8 mouse cellular contexts compared by ENCODE assay signal in the genomic region with DNA sequence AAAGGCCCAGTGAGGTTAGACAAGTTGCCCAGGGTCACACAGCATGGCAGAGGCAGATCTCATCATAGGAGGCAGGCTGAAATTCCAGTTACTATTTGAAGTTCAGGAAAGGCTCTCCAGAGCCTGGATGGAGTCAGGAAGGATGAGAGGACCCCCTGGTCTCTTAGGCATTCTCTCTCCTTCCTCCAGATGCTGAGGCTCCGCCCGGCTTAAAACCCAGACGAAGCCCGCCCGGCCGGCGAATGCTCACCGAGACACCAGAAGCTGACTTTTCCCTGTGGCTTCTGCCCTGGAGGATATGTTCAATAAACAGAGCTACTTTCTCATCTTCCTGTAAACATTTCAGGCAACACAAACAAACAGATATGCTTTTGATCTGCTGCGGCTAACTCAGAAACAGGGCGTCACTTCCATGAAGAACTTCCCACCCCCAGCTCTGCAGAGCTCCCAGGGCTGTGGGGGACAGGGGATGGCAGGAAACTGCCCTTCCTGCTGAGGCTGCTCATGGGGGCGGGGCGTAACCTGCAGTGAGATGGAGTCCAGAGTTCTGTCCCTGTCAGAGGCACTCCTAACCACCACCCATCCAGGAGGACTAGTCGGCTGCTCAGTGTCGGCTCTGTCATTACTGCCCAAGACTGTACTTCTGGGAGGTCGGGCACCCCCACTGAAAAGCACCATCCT. TPM values are rescaled to one million over a fixed set of nuclear protein-coding genes. Genes with fewer than 3 reads are reported as not detected.
A peak's percentile ranks its signal among the peaks of the same experiment; 100 is the strongest.
DNase-seq lines count a peak whose midpoint lies in the region; ATAC-seq lines count a peak whose summit lies in the region.

No protein-coding gene starts in this region.

- H3K27ac ChIP-seq in embryonic facial prominence, embryonic 15.5 days (replicated peaks), result peak overlapping the region; percentile 55
- peak overlapping the region; percentile 78 for H3K27ac ChIP-seq in hindbrain, embryonic 10.5 days
- no peak overlapping the region; the same call in 1 of the 2 replicates for H3K27ac ChIP-seq in limb, embryonic 13.5 days
- peak overlapping the region; percentile 49; the same call in 1 of the 2 replicates for H3K27ac ChIP-seq in stomach, embryonic 14.5 days (ENCODE audit: low read length)

- H3K4me1 ChIP-seq in embryonic facial prominence, embryonic 15.5 days, result peaks cover 47% of the 10 kb centered on the region
- H3K4me1 ChIP-seq in hindbrain, embryonic 10.5 days (replicated peaks), result peaks cover 92% of the 10 kb centered on the region
- peaks cover 51% of the 10 kb centered on the region for H3K4me1 ChIP-seq in limb, embryonic 13.5 days
- peaks cover 34% of the 10 kb centered on the region for H3K4me1 ChIP-seq in stomach, embryonic 14.5 days (ENCODE audit: control insufficient read depth, insufficient read depth, low read length)

- H3K4me3 ChIP-seq in embryonic facial prominence, embryonic 15.5 days (replicated peaks), result no peak overlapping the region
- no peak overlapping the region for H3K4me3 ChIP-seq in hindbrain, embryonic 10.5 days
- H3K4me3 ChIP-seq in limb, embryonic 13.5 days, result no peak overlapping the region
- H3K4me3 ChIP-seq in stomach, embryonic 14.5 days (ENCODE audit: low read depth, low read length), result no peak overlapping the region

- ATAC-seq in embryonic facial prominence, embryonic 15.5 days (ENCODE audit: insufficient number of reproducible peaks, low FRiP score, low TSS enrichment, low read depth), result no peak
- no peak for ATAC-seq in limb, embryonic 13.5 days (ENCODE audit: low FRiP score, low read depth)
- ATAC-seq in stomach, embryonic 14.5 days (ENCODE audit: insufficient number of reproducible peaks, insufficient read depth, low FRiP score, low read depth), result no peak; the same call in 1 of the 2 replicates
- no peak for ATAC-seq in cerebellum, adult (ENCODE audit: insufficient number of reproducible peaks, low FRiP score, low TSS enrichment)

- H3K27me3 ChIP-seq in embryonic facial prominence, embryonic 15.5 days, result no peaks in the 10 kb centered on the region
- H3K27me3 ChIP-seq in hindbrain, embryonic 10.5 days (ENCODE audit: insufficient read depth, poor library complexity, severe bottlenecking), result peaks cover 30% of the 10 kb centered on the region
- H3K27me3 ChIP-seq in limb, embryonic 13.5 days, result peaks cover 23% of the 10 kb centered on the region
- H3K27me3 ChIP-seq in stomach, embryonic 14.5 days (ENCODE audit: control insufficient read depth, insufficient read depth, low read length), result no peaks in the 10 kb centered on the region

- H3K36me3 ChIP-seq in embryonic facial prominence, embryonic 15.5 days, result no peaks in the 10 kb centered on the region
- H3K36me3 ChIP-seq in hindbrain, embryonic 10.5 days, result no peaks in the 10 kb centered on the region
- H3K36me3 ChIP-seq in limb, embryonic 13.5 days, result no peaks in the 10 kb centered on the region
- no peaks in the 10 kb centered on the region for H3K36me3 ChIP-seq in stomach, embryonic 14.5 days (ENCODE audit: control insufficient read depth, insufficient read depth, low read length)

- H3K4me2 ChIP-seq in embryonic facial prominence, embryonic 15.5 days (replicated peaks), result no peak overlapping the region; the same call in 1 of the 2 replicates
- 0 out of 2 replicates have a peak overlapping the region, but pooled peaks have one; percentile 7 for H3K4me2 ChIP-seq in limb, embryonic 13.5 days (replicated peaks)
- no peak overlapping the region for H3K4me2 ChIP-seq in stomach, embryonic 14.5 days (replicated peaks; ENCODE audit: low read depth, low read length)

- peak overlapping the region; percentile 2; the same call in 1 of the 2 replicates for H3K9ac ChIP-seq in embryonic facial prominence, embryonic 15.5 days
- H3K9ac ChIP-seq in limb, embryonic 13.5 days, result no peak overlapping the region
- no peak overlapping the region for H3K9ac ChIP-seq in stomach, embryonic 14.5 days (replicated peaks; ENCODE audit: low read depth, low read length)

- peak; percentile 43 for DNase-seq in gastrocnemius, adult 18-20 months (ENCODE audit: low spot score)
- DNase-seq in gastrocnemius, adult 8-10 months (ENCODE audit: low spot score in 2 of 2), result no peak
- no peak for DNase-seq in hindbrain, embryonic 10.5 days (ENCODE audit: low spot score)
- no peak for DNase-seq in left cerebral cortex, adult 18-20 months (ENCODE audit: low spot score in 2 of 2)

- no peaks in the 10 kb centered on the region for H3K9me3 ChIP-seq in embryonic facial prominence, embryonic 15.5 days (replicated peaks)
- no peaks in the 10 kb centered on the region for H3K9me3 ChIP-seq in hindbrain, embryonic 10.5 days
- H3K9me3 ChIP-seq in limb, embryonic 13.5 days, result no peaks in the 10 kb centered on the region
- H3K9me3 ChIP-seq in stomach, embryonic 14.5 days (ENCODE audit: control insufficient read depth, low read depth, low read length), result no peaks in the 10 kb centered on the region

- WGBS in embryonic facial prominence, embryonic 15.5 days, result 20% methylated on average over 15 of the region's 15 CpGs
- WGBS in hindbrain, embryonic 10.5 days, result 19% methylated on average over 15 of the region's 15 CpGs
- 14% methylated on average over 15 of the region's 15 CpGs for WGBS in limb, embryonic 13.5 days
- WGBS in stomach, embryonic 14.5 days, result 27% methylated on average over 15 of the region's 15 CpGs

RNA-seq across cellular contexts. Expression of gene Coro2b, which starts 13.9 kb away (rescaled TPM):
- 1 to 10 TPM; 5.7 to 6.1 TPM for total RNA-seq in gastrocnemius, adult 18-20 months (2021)
- 1 to 10 TPM; 2.8 to 5.2 (median 3.9) TPM for total RNA-seq in gastrocnemius, adult 8-10 months (2022)
- 9.5 and 10.3 TPM in 2 replicates for polyA plus RNA-seq in embryonic facial prominence, embryonic 15.5 days (2015; fragmentation: Nextera tagmentation; extraction: Ambion mirVana)
- 17.5 and 30.7 TPM in 2 replicates for polyA plus RNA-seq in hindbrain, embryonic 10.5 days (2016; fragmentation: Nextera tagmentation; extraction: Ambion mirVana)
- 8.5 and 9.1 TPM in 2 replicates for polyA plus RNA-seq in limb, embryonic 13.5 days (2015; fragmentation: Nextera tagmentation; extraction: Ambion mirVana)
- 9.6 and 13.0 TPM in 2 replicates for polyA plus RNA-seq in stomach, embryonic 14.5 days (2014; fragmentation: Nextera tagmentation; extraction: Ambion mirVana)
- total RNA-seq in left cerebral cortex, adult 18-20 months (2021), result 100 to 1,000 TPM; 162 to 174 TPM
